Mouse (Mus musculus) gastrocnemius, postnatal 25 days (tissue): ENCODE results near the gene Dlk1. TPM values are rescaled to one million over a fixed set of nuclear protein-coding genes. Genes with fewer than 3 reads are reported as not detected.
A peak's percentile ranks its signal among the peaks of the same experiment; 100 is the strongest.

Source experiments
- DNase-seq: peaks from one replicate; pipeline ENCODE4 v3.0.0; 2022
- long read RNA-seq, 2 experiments: library from polyadenylated mRNA; stranded (forward); transcript quantifications; one replicate each; pipeline ENCODE4 v2.0.0; 2021
- total RNA-seq, 2 experiments: library from RNA; stranded (reverse); gene quantifications; 1 replicate in 1 of 2; 2 replicates in 1 of 2; pipeline ENCODE4 v1.2.3; 2021

Gene Dlk1
- 10 to 100 TPM in 1 of 2 experiments, 1 to 10 TPM in 1; 9.4 to 12.8 TPM for total RNA-seq
- long read RNA-seq, experiment 1, partial matches to known transcripts: 1 of 7 reads
- long read RNA-seq, experiment 1, other reads (novel, unspliced or antisense): 1 of 7 reads
- long read RNA-seq, experiment 2, transcript Dlk1-205 (5 exons, 1,703 nt): major isoform, 5 of 13 reads
- long read RNA-seq, experiment 2, partial matches to known transcripts: 0 of 13 reads
- long read RNA-seq, experiment 2, other reads (novel, unspliced or antisense): 2 of 13 reads

GRCm38 (mm10) chr12:109452592-109452991 lies at the start of gene Dlk1:
Dlk1 (plus strand) TSS chr12:109452823.
- DNase-seq: no peak

GRCm38 (mm10) chr12:109402943-109403342 lies 49.7 kb upstream of the Dlk1 start:
- DNase-seq: no peak

- no peak for DNase-seq
Observed at GRCm38 (mm10) chr12:109403752-109404151, 48.9 kb upstream of the Dlk1 start.

- no peak for DNase-seq
Observed at GRCm38 (mm10) chr12:109406018-109406417, 46.6 kb upstream of the Dlk1 start.

- no peak for DNase-seq
Observed at GRCm38 (mm10) chr12:109410723-109411122, 41.9 kb upstream of the Dlk1 start.

GRCm38 (mm10) chr12:109411172-109412070 lies 41.2 kb upstream of the Dlk1 start:
- peak; percentile 56 for DNase-seq

- no peak for DNase-seq
Observed at GRCm38 (mm10) chr12:109412071-109412440, 40.6 kb upstream of the Dlk1 start.

- peak; percentile 63 for DNase-seq
Observed at GRCm38 (mm10) chr12:109412675-109413074, 39.9 kb upstream of the Dlk1 start.

GRCm38 (mm10) chr12:109413321-109413720 lies 39.3 kb upstream of the Dlk1 start:
- no peak for DNase-seq

GRCm38 (mm10) chr12:109416681-109417080 lies 35.9 kb upstream of the Dlk1 start:
- no peak for DNase-seq

GRCm38 (mm10) chr12:109417476-109418201 lies 35.0 kb upstream of the Dlk1 start:
- no peak for DNase-seq

GRCm38 (mm10) chr12:109420006-109420405 lies 32.6 kb upstream of the Dlk1 start:
- DNase-seq: no peak

- DNase-seq: no peak
Observed at GRCm38 (mm10) chr12:109423163-109423562, 29.5 kb upstream of the Dlk1 start.

GRCm38 (mm10) chr12:109423716-109424429 lies 28.8 kb upstream of the Dlk1 start:
- no peak for DNase-seq

- no peak for DNase-seq
Observed at GRCm38 (mm10) chr12:109424753-109425332, 27.8 kb upstream of the Dlk1 start.

- DNase-seq: no peak
Observed at GRCm38 (mm10) chr12:109425982-109426381, 26.6 kb upstream of the Dlk1 start.

- DNase-seq: no peak
Observed at GRCm38 (mm10) chr12:109432475-109433130, 20.0 kb upstream of the Dlk1 start.

GRCm38 (mm10) chr12:109436367-109436807 lies 16.2 kb upstream of the Dlk1 start:
- DNase-seq: peak; percentile 77

- DNase-seq: no peak
Observed at GRCm38 (mm10) chr12:109436852-109437251, 15.8 kb upstream of the Dlk1 start.

- peak; percentile 73 for DNase-seq
Observed at GRCm38 (mm10) chr12:109437559-109438350, 14.9 kb upstream of the Dlk1 start.
